Mouse (Mus musculus) heart, postnatal 0 days (tissue): ENCODE results near the gene Vgll4. TPM values are rescaled to one million over a fixed set of nuclear protein-coding genes. Genes with fewer than 3 reads are reported as not detected.

Experiments
- ATAC-seq: fragments of 200-750 bp; cut with Nextera tagmentation; 2 replicates; pipeline ENCODE4 v1.8.0; 2017; ENCODE audit warnings: low read depth, moderate number of reproducible peaks, moderate library complexity; ENCODE audit not compliant: insufficient read depth
- DNase-seq: peaks from one replicate; pipeline ENCODE4 v3.0.0-alpha.2; 2016; ENCODE audit warnings: low spot score
- H3K27ac ChIP-seq: fragments of 300-500 bp; sonication (generic); 2 replicates; pipeline ENCODE4 v1.5.1; 2014; ENCODE audit warnings: low read depth, mild to moderate bottlenecking
- H3K27me3 ChIP-seq: fragments of 300-500 bp; sonication (generic); 2 replicates; pipeline ENCODE4 v1.6.1; 2014; ENCODE audit warnings: low read length, mixed read lengths; ENCODE audit not compliant: control insufficient read depth, insufficient read depth
- H3K36me3 ChIP-seq: fragments of 300-500 bp; sonication (generic); replicated peaks from 2 replicates; pipeline ENCODE4 v1.6.1; 2014; ENCODE audit warnings: low read length, mixed read lengths; ENCODE audit not compliant: control insufficient read depth, insufficient read depth
- H3K4me1 ChIP-seq: fragments of 300-500 bp; sonication (generic); 2 replicates; pipeline ENCODE4 v1.6.1; 2014; ENCODE audit warnings: antibody characterized with exemption; ENCODE audit not compliant: control insufficient read depth, insufficient read depth
- H3K4me2 ChIP-seq: fragments of 300-500 bp; sonication (generic); 2 replicates; pipeline ENCODE4 v1.6.1; 2014; ENCODE audit warnings: low read depth, mild to moderate bottlenecking, low read length, moderate library complexity
- H3K4me3 ChIP-seq: fragments of 300-500 bp; sonication (generic); 2 replicates; pipeline ENCODE4 v1.5.1; 2014; ENCODE audit warnings: low read depth, low read length
- H3K9ac ChIP-seq: fragments of 300-500 bp; sonication (generic); replicated peaks from 2 replicates; pipeline ENCODE4 v1.6.1; 2014; ENCODE audit warnings: low read depth, low read length, mixed read lengths
- H3K9me3 ChIP-seq: fragments of 300-500 bp; sonication (generic); replicated peaks from 2 replicates; pipeline ENCODE4 v1.6.1; 2016; ENCODE audit warnings: low read length; ENCODE audit not compliant: control insufficient read depth
- CTCF ChIP-seq: IDR thresholded peaks from 2 replicates; pipeline ENCODE4 v1.5.1; 2016; ENCODE audit warnings: antibody characterized with exemption, control low read depth, low read depth
- EP300 ChIP-seq: IDR thresholded peaks from 2 replicates; pipeline ENCODE4 v1.6.1; 2016; ENCODE audit warnings: antibody characterized with exemption, low read depth
- WGBS: fragments of 180-500 bp; shearing (Covaris S2); extraction: QIAGEN DNeasy Blood & Tissue Kit; methylation state at CpG from one replicate; pipeline ENCODE4 v1.1.7; 2014; 5-methylcytosine and 5-hydroxymethylcytosine counted together
- polyA plus RNA-seq: library from polyadenylated mRNA; unstranded; fragments of >200 nt; fragmentation: Nextera tagmentation; extraction: Ambion mirVana; gene quantifications from 2 replicates; pipeline ENCODE4 v1.2.1, GENCODE M21; 2015
- total RNA-seq: library from RNA; depleted of rRNA; stranded (reverse); fragments of >200 nt; gene quantifications from 2 replicates; pipeline ENCODE4 v1.2.3, GENCODE M21; 2014; ENCODE audit warnings: low replicate concordance

The Vgll4 gene
- total and polyA plus RNA-seq, 2 experiments from 2014 or later, result 38.8 to 52.2 TPM

GRCm38 (mm10) chr6:114931212-114932115 is 38.3 kb downstream of the Vgll4 start:
- Histone ChIP-seq H3K4me1 (peaks cover 8% of the 10 kb centered on the region; the same call in 1 of the 2 replicates), H3K4me3 (no peak overlapping the region), H3K9me3 (peaks cover 7% of the 10 kb centered on the region; the same call in 1 of the 2 replicates), H3K4me2 (peak overlapping the region; percentile 34), H3K27me3 (no peaks in the 10 kb centered on the region), H3K36me3 (no peaks in the 10 kb centered on the region), H3K9ac (no peak overlapping the region; the same call in 1 of the 2 replicates), H3K27ac (peak overlapping the region; percentile 27; the same call in 1 of the 2 replicates)
- peak; percentile 70 for DNase-seq
- peak; percentile 70; the same call in 1 of the 2 replicates for ATAC-seq
- TF ChIP-seq CTCF, result no peak
- TF ChIP-seq EP300, result no peak
- 44% methylated on average over 28 of the region's 28 CpGs for WGBS

- WGBS, result 79% methylated on average over 8 of the region's 8 CpGs
- TF ChIP-seq CTCF, result no peak
- no peak for TF ChIP-seq EP300
Observed at GRCm38 (mm10) chr6:114930646-114931045, 39.1 kb downstream of the Vgll4 start.

GRCm38 (mm10) chr6:114930038-114930591 is 39.7 kb downstream of the Vgll4 start:
- H3K36me3 ChIP-seq, result no peaks in the 10 kb centered on the region
- H3K27ac ChIP-seq, result no peak overlapping the region
- H3K9me3 ChIP-seq, result peaks cover 7% of the 10 kb centered on the region; the same call in 1 of the 2 replicates
- DNase-seq, result no peak
- WGBS, result 63% methylated on average over 11 of the region's 11 CpGs
- H3K4me2 ChIP-seq, result no peak overlapping the region
- no peaks in the 10 kb centered on the region for H3K27me3 ChIP-seq
- no peak for TF ChIP-seq EP300
- TF ChIP-seq CTCF, result no peak
- H3K4me3 ChIP-seq, result no peak overlapping the region
- H3K4me1 ChIP-seq, result peaks cover 8% of the 10 kb centered on the region; the same call in 1 of the 2 replicates
- no peak overlapping the region for H3K9ac ChIP-seq
- ATAC-seq, result no peak

More at GRCm38 (mm10) chr6:114930646-114931045, 39.1 kb downstream of the Vgll4 start:
- Histone ChIP-seq H3K27ac (no peak overlapping the region), H3K9ac (no peak overlapping the region), H3K4me3 (no peak overlapping the region), H3K9me3 (peaks cover 7% of the 10 kb centered on the region; the same call in 1 of the 2 replicates), H3K4me1 (peaks cover 8% of the 10 kb centered on the region; the same call in 1 of the 2 replicates), H3K36me3 (no peaks in the 10 kb centered on the region), H3K27me3 (no peaks in the 10 kb centered on the region), H3K4me2 (no peak overlapping the region)
- DNase-seq (no peak), ATAC-seq (no peak)

- Histone ChIP-seq H3K4me3 (no peak overlapping the region), H3K27ac (no peak overlapping the region), H3K36me3 (no peaks in the 10 kb centered on the region), H3K27me3 (no peaks in the 10 kb centered on the region), H3K9ac (no peak overlapping the region), H3K9me3 (peaks cover 7% of the 10 kb centered on the region; the same call in 1 of the 2 replicates), H3K4me2 (no peak overlapping the region), H3K4me1 (peaks cover 8% of the 10 kb centered on the region; the same call in 1 of the 2 replicates)
- no peak for ATAC-seq
- peak; percentile 46 for DNase-seq
- TF ChIP-seq CTCF, result peak; percentile 70
- TF ChIP-seq EP300, result no peak
Observed at GRCm38 (mm10) chr6:114929346-114929745, 40.4 kb downstream of the Vgll4 start.

- peaks cover 7% of the 10 kb centered on the region; the same call in 1 of the 2 replicates for H3K9me3 ChIP-seq
- H3K27ac ChIP-seq, result no peak overlapping the region
- H3K4me2 ChIP-seq, result no peak overlapping the region
- no peak overlapping the region for H3K9ac ChIP-seq
- DNase-seq (peak; percentile 71), ATAC-seq (peak; percentile 48)
- WGBS, result 9% methylated on average over 4 of the region's 4 CpGs
- H3K4me3 ChIP-seq, result no peak overlapping the region
- peak; percentile 95 for TF ChIP-seq CTCF
- TF ChIP-seq EP300, result no peak
- no peaks in the 10 kb centered on the region for H3K27me3 ChIP-seq
- no peaks in the 10 kb centered on the region for H3K36me3 ChIP-seq
- peaks cover 8% of the 10 kb centered on the region; the same call in 1 of the 2 replicates for H3K4me1 ChIP-seq
Observed at GRCm38 (mm10) chr6:114928462-114928861, 41.3 kb downstream of the Vgll4 start.
